Mouse (Mus musculus) embryonic fibroblast, embryonic 13.5 days (primary cell): ENCODE measurements around the gene Itih3.

Experiments used
- CTCF ChIP-seq: IDR thresholded peaks from 2 replicates; pipeline ENCODE4 v1.5.1; 2011; ENCODE audit warnings: mild to moderate bottlenecking, control low read depth, low read length, moderate library complexity, borderline replicate concordance; ENCODE audit not compliant: insufficient read depth
- POLR2A ChIP-seq: IDR thresholded peaks from 2 replicates; pipeline ENCODE4 v1.6.1; 2011; ENCODE audit warnings: low read depth, mild to moderate bottlenecking, control low read depth, low read length, moderate library complexity

DNA sequence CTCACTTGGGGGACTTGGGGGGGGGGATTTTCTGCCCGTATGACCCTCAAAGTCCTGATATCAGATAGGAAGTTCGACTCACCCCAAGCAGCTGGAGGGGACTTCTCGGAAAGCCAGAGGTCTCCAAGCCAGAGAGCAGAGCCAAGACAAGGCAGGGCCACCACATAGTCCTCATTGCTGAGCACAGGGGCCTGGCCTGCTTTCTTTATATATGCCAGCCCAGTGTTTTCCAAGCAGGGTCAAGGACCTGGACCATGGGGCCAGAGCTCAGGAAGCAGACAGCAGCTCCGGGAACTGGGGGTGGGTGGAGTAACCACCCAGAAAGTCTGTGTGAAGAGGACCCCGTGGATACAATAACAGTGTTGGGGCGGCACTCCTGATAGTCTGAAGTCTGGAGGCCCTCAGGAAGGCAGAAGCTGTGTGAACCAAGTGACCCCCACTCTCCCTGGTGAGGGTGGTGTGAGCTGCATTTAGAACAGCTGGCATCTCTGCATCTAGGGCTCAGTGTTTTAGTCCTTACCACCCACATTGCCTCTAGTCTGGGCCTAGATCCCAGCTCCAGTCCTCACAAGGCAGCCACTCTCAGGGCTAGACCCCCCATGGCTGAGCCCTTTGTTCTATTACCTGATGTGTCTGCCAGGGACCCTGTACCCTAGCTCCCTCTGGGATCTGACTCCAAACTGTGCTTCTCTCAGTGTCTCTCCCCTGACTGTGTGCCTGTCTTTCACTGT, at the start of gene Itih3:
- TF ChIP-seq CTCF, result no peak
- no peak for TF ChIP-seq POLR2A
